Mouse (Mus musculus) testis, postnatal 10 days (tissue): ENCODE measurements around the gene Zfp622.

Experiments
- DNase-seq: peaks from one replicate; pipeline ENCODE4 v3.0.0; 2021; ENCODE audit warnings: low spot score

Gene Zfp622

GRCm38 (mm10) chr15:25984067-25984733 is at the start of gene Zfp622:
TSS of gene Zfp622 (plus strand) at chr15:25984366.
- peak; percentile 93 for DNase-seq

- no peak for DNase-seq
These were observed 49.8 kb upstream of the Zfp622 start for GRCm38 (mm10) chr15:25934411-25934810.

- DNase-seq, result no peak
These were observed 45.7 kb upstream of the Zfp622 start for GRCm38 (mm10) chr15:25938496-25938895.

GRCm38 (mm10) chr15:25940397-25941377 is 43.5 kb upstream of the Zfp622 start:
- DNase-seq, result no peak

GRCm38 (mm10) chr15:25941514-25941913 is 42.7 kb upstream of the Zfp622 start:
- DNase-seq, result no peak

- no peak for DNase-seq
These were observed 41.8 kb upstream of the Zfp622 start for GRCm38 (mm10) chr15:25942415-25942814.

GRCm38 (mm10) chr15:25943386-25944137 is 40.6 kb upstream of the Zfp622 start:
- DNase-seq, result peak; percentile 41

- no peak for DNase-seq
These were observed 38.9 kb upstream of the Zfp622 start for GRCm38 (mm10) chr15:25945224-25945623.

GRCm38 (mm10) chr15:25946482-25946881 is 37.7 kb upstream of the Zfp622 start:
- DNase-seq, result no peak

- DNase-seq, result no peak
These were observed 36.8 kb upstream of the Zfp622 start for GRCm38 (mm10) chr15:25947383-25947782.

- no peak for DNase-seq
These were observed 35.6 kb upstream of the Zfp622 start for GRCm38 (mm10) chr15:25948257-25949223.

- no peak for DNase-seq
These were observed 34.5 kb upstream of the Zfp622 start for GRCm38 (mm10) chr15:25949696-25950095.

GRCm38 (mm10) chr15:25950584-25950983 is 33.6 kb upstream of the Zfp622 start:
- DNase-seq, result no peak

GRCm38 (mm10) chr15:25951037-25951436 is 33.1 kb upstream of the Zfp622 start:
- no peak for DNase-seq

- no peak for DNase-seq
These were observed 28.2 kb upstream of the Zfp622 start for GRCm38 (mm10) chr15:25956001-25956400.

- DNase-seq, result no peak
These were observed 27.6 kb upstream of the Zfp622 start for GRCm38 (mm10) chr15:25956422-25957117.

GRCm38 (mm10) chr15:25957651-25958050 is 26.5 kb upstream of the Zfp622 start:
- DNase-seq, result no peak

- no peak for DNase-seq
These were observed 24.8 kb upstream of the Zfp622 start for GRCm38 (mm10) chr15:25959375-25959774.

- no peak for DNase-seq
These were observed 23.9 kb upstream of the Zfp622 start for GRCm38 (mm10) chr15:25960231-25960630.

GRCm38 (mm10) chr15:25966220-25966774 is 17.9 kb upstream of the Zfp622 start:
- no peak for DNase-seq
